Mouse (Mus musculus) E14TG2a.4 (cell line): ENCODE results near the gene Sugct.

Experiments
- CTCF ChIP-seq: conservative IDR thresholded peaks from 2 replicates; pipeline ENCODE4 v1.5.1; 2014; ENCODE audit warnings: low read length
- NANOG ChIP-seq: IDR thresholded peaks from 2 replicates; pipeline ENCODE4 v1.6.1; 2014; ENCODE audit warnings: borderline replicate concordance, low read length, mixed read lengths
- POU5F1 ChIP-seq: IDR thresholded peaks from 2 replicates; pipeline ENCODE4 v1.6.1; 2014; ENCODE audit warnings: low read length, borderline replicate concordance

- TF ChIP-seq CTCF (no peak), NANOG (no peak), POU5F1 (no peak)
Observed at GRCm38 (mm10) chr13:17534871-17535270, 160.5 kb downstream of the Sugct start.
